Mouse (Mus musculus): ENCODE results near the gene Mmp24. TPM values are rescaled to one million over a fixed set of nuclear protein-coding genes. Genes with fewer than 3 reads are reported as not detected.
"Not testable (repeated sequence)": the region's sequence is repeated elsewhere in the genome, so short reads cannot be mapped to it uniquely, and the experiment has no call there.

Mmp24 gene
- total and polyA plus RNA-seq, 2 experiments from 2014 or later, result 0.04 to 0.38 TPM

DNA sequence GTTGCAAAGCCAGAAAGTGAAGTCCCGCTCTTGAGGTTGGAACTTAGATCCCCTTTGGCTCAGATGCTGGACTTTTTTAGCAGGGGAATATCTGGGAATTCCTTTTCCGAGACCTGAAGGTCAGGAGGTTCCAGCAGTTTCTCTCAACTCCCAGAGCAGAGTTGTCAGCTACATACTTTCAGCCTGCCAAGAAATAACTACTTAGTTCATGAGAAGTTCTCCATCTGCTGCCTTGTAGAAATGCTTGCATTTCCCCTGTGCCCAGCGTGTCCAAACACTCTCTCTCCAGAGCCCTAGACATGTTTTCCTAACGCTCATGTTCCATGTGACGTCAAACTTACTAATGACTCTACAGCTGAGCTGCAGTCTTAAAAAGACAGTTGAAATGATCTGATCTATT lies 40.1 kb upstream of the Mmp24 start:
- H3K9me3 ChIP-seq (replicated peaks; ENCODE audit: control insufficient read depth, low read length), result no peaks in the 10 kb centered on the region

DNA sequence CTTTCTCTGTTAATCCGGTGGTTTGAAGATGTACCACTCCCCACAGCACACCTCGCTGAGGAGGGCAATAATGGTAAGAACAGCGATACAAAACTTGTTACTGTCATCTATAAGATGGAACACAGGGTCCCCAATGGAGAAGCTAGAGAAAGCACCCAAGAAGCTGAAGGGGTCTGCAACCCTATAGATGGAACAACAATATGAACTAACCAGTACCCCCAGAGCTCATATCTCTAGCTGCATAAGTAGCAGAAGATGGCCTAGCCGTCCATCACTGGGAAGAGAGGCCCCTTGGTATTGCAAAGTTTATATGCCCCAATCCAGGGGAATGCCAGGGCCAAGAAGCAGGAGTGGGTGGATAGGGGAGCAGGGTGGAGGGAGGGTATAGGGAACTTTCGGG lies 39.4 kb upstream of the Mmp24 start, which contains the start of gene Gm17581:
TSS of gene Gm17581 (minus strand) at position 101 of the 400 bp plus-strand sequence.
- not testable (repeated sequence) for H3K4me1 ChIP-seq (ENCODE audit: control insufficient read depth, insufficient read depth); H3K36me3 ChIP-seq (replicated peaks; ENCODE audit: control insufficient read depth, insufficient read depth, low read length); H3K9me3 ChIP-seq (replicated peaks; ENCODE audit: control insufficient read depth, low read length); H3K4me3 ChIP-seq (ENCODE audit: low read depth, low read length); H3K9ac ChIP-seq (replicated peaks; ENCODE audit: low read depth, low read length); H3K27me3 ChIP-seq (ENCODE audit: control insufficient read depth, insufficient read depth, low read length); H3K4me2 ChIP-seq (ENCODE audit: low read depth, low read length); ATAC-seq (ENCODE audit: insufficient read depth, low read depth); DNase-seq (ENCODE audit: low spot score); H3K27ac ChIP-seq (ENCODE audit: low read depth)
- 78% methylated on average over 5 of the region's 5 CpGs for WGBS

More for the DNA sequence above, 40.1 kb upstream of the Mmp24 start:
- TF ChIP-seq CTCF (IDR thresholded peaks at IDR 0.05; ENCODE audit: low read depth), result no peak
- TF ChIP-seq EP300 (IDR thresholded peaks at IDR 0.05; ENCODE audit: low read depth), result no peak
- H3K36me3 ChIP-seq (replicated peaks; ENCODE audit: control insufficient read depth, insufficient read depth, low read length), result no peaks in the 10 kb centered on the region
- H3K4me3 ChIP-seq (ENCODE audit: low read depth, low read length), result no peak overlapping the region
- H3K27me3 ChIP-seq (ENCODE audit: control insufficient read depth, insufficient read depth, low read length), result no peaks in the 10 kb centered on the region
- no peak overlapping the region for H3K27ac ChIP-seq (ENCODE audit: low read depth)
- no peak overlapping the region for H3K4me2 ChIP-seq (ENCODE audit: low read depth, low read length)
- H3K9ac ChIP-seq (replicated peaks; ENCODE audit: low read depth, low read length), result no peak overlapping the region
- H3K4me1 ChIP-seq (ENCODE audit: control insufficient read depth, insufficient read depth), result no peaks in the 10 kb centered on the region; the same call in 1 of the 2 replicates
- WGBS, result 51% methylated on average over 5 of the region's 5 CpGs
- DNase-seq (ENCODE audit: low spot score), result peak; percentile 24
- ATAC-seq (ENCODE audit: insufficient read depth, low read depth), result no peak

DNA sequence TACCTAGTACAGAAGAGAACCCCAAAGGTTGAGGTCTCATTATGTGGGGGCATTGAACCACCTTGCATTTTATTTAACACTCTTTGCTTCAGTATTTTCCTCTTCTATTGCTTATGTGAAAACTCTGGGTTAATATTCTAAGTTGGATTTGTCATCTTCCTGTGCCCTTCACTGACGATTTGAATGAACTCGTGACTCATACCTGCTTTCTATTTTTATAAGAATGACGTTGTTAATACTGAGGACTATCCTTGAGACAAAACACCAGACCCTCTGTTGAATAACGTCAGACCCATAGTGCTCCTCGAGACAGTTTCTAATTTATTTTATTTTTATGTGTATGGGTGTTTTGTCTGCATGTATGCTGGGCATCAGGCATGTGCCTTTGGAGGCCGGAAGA lies 38.2 kb upstream of the Mmp24 start:
- Histone ChIP-seq H3K27ac (ENCODE audit: low read depth) (no peak overlapping the region), H3K9me3 (replicated peaks; ENCODE audit: control insufficient read depth, low read length) (no peaks in the 10 kb centered on the region), H3K4me1 (ENCODE audit: control insufficient read depth, insufficient read depth) (no peaks in the 10 kb centered on the region; the same call in 1 of the 2 replicates), H3K4me2 (ENCODE audit: low read depth, low read length) (no peak overlapping the region), H3K9ac (replicated peaks; ENCODE audit: low read depth, low read length) (no peak overlapping the region), H3K27me3 (ENCODE audit: control insufficient read depth, insufficient read depth, low read length) (no peaks in the 10 kb centered on the region), H3K36me3 (replicated peaks; ENCODE audit: control insufficient read depth, insufficient read depth, low read length) (no peaks in the 10 kb centered on the region), H3K4me3 (ENCODE audit: low read depth, low read length) (no peak overlapping the region)
- TF ChIP-seq EP300 (IDR thresholded peaks at IDR 0.05; ENCODE audit: low read depth), result no peak
- TF ChIP-seq CTCF (IDR thresholded peaks at IDR 0.05; ENCODE audit: low read depth), result no peak
- DNase-seq (ENCODE audit: low spot score) (no peak), ATAC-seq (ENCODE audit: insufficient read depth, low read depth) (no peak)
- 35% methylated on average over 6 of the region's 6 CpGs for WGBS

DNA sequence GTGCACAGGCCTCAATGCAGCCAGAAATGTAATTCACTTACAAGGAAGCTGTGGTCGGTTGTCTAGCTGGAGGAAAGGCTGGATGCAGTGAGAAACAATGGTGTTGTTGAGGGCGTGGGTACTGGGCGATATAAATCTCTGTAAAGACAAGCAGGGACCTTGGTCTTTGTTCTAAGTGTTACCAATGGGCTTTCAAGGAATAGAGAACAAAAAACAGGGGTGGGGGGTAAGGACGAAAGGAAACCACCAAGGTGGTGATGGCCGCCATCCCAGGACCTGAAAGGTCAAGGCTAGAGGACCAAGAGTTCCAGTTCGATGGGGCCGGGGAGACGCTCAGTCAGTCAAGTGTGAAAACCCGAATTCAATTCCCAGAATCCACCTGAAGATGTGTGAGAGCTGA lies 37.3 kb upstream of the Mmp24 start:
- Histone ChIP-seq H3K4me3 (ENCODE audit: low read depth, low read length) (no peak overlapping the region), H3K9ac (replicated peaks; ENCODE audit: low read depth, low read length) (no peak overlapping the region), H3K4me1 (ENCODE audit: control insufficient read depth, insufficient read depth) (peaks cover 8% of the 10 kb centered on the region), H3K9me3 (replicated peaks; ENCODE audit: control insufficient read depth, low read length) (no peaks in the 10 kb centered on the region), H3K4me2 (ENCODE audit: low read depth, low read length) (no peak overlapping the region), H3K27ac (ENCODE audit: low read depth) (no peak overlapping the region), H3K36me3 (replicated peaks; ENCODE audit: control insufficient read depth, insufficient read depth, low read length) (no peaks in the 10 kb centered on the region), H3K27me3 (ENCODE audit: control insufficient read depth, insufficient read depth, low read length) (no peaks in the 10 kb centered on the region)
- DNase-seq (ENCODE audit: low spot score) (no peak), ATAC-seq (ENCODE audit: insufficient read depth, low read depth) (no peak)
- 63% methylated on average over 9 of the region's 9 CpGs for WGBS
- TF ChIP-seq CTCF (IDR thresholded peaks at IDR 0.05; ENCODE audit: low read depth), result no peak
- TF ChIP-seq EP300 (IDR thresholded peaks at IDR 0.05; ENCODE audit: low read depth), result no peak

DNA sequence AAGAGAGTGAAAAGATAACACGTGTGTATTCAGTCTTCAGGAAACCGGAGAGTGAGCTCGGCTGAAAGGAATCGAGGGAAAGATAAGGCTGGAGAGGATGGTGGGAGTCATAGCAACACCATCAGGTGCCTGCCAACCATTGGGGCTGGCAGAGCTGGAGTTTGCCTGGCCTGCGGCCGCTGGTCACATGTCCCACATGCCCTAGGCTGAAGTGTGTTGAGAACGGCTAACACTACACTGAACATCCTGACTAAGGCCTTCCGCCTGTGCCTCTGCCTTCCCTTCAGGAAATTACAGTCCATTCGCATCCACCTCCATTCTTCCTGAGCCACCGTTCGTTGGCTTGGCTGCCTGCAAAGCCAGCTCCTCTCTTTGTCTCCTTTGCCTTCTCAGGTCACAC lies 32.9 kb upstream of the Mmp24 start:
- DNase-seq (ENCODE audit: low spot score), result no peak
- H3K4me2 ChIP-seq (ENCODE audit: low read depth, low read length), result no peak overlapping the region
- H3K36me3 ChIP-seq (replicated peaks; ENCODE audit: control insufficient read depth, insufficient read depth, low read length), result no peaks in the 10 kb centered on the region
- H3K9ac ChIP-seq (replicated peaks; ENCODE audit: low read depth, low read length), result no peak overlapping the region
- WGBS, result 24% methylated on average over 11 of the region's 11 CpGs
- H3K4me1 ChIP-seq (ENCODE audit: control insufficient read depth, insufficient read depth), result peaks cover 16% of the 10 kb centered on the region
- no peak overlapping the region for H3K4me3 ChIP-seq (ENCODE audit: low read depth, low read length)
- H3K27ac ChIP-seq (ENCODE audit: low read depth), result 0 out of 2 replicates have a peak overlapping the region, but pooled peaks have one; percentile 12
- no peaks in the 10 kb centered on the region for H3K27me3 ChIP-seq (ENCODE audit: control insufficient read depth, insufficient read depth, low read length)
- H3K9me3 ChIP-seq (replicated peaks; ENCODE audit: control insufficient read depth, low read length), result no peaks in the 10 kb centered on the region
- TF ChIP-seq EP300 (IDR thresholded peaks at IDR 0.05; ENCODE audit: low read depth), result no peak
- no peak for TF ChIP-seq CTCF (IDR thresholded peaks at IDR 0.05; ENCODE audit: low read depth)
- ATAC-seq (ENCODE audit: insufficient read depth, low read depth), result peak; percentile 81

DNA sequence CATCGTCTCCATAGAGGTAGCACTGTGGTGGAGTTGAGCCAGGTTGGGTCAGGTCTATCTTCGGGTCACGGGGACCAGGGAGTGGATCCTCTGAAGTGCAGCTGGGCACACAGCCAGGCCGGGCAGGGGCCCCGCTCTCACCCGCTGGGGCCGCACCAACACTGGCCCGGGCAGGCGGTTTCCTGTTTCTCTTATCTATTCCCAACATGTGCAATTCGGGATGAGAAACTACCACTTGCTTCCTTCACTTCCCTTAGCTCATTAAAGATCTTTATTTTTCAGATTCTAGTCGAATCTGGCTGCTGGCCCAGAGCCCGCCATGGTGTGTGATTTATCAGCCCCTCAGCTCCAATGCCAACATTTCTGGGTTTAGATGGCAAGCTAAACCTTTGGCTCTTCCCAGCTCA lies 32.2 kb upstream of the Mmp24 start:
- 8% methylated on average over 12 of the region's 12 CpGs for WGBS
- peak; percentile 22 for DNase-seq (ENCODE audit: low spot score)

More for the DNA sequence above, 32.2 kb upstream of the Mmp24 start:
- TF ChIP-seq CTCF (IDR thresholded peaks at IDR 0.05; ENCODE audit: low read depth) (no peak), EP300 (IDR thresholded peaks at IDR 0.05; ENCODE audit: low read depth) (0 out of 2 replicates have a peak, but pooled peaks have one; percentile 62)
- 0 out of 2 replicates have a peak overlapping the region, but pooled peaks have one; percentile 5 for H3K27ac ChIP-seq (ENCODE audit: low read depth)
- H3K4me1 ChIP-seq (ENCODE audit: control insufficient read depth, insufficient read depth), result peaks cover 16% of the 10 kb centered on the region
- H3K36me3 ChIP-seq (replicated peaks; ENCODE audit: control insufficient read depth, insufficient read depth, low read length), result no peaks in the 10 kb centered on the region
- H3K9ac ChIP-seq (replicated peaks; ENCODE audit: low read depth, low read length), result no peak overlapping the region
- peak; percentile 84 for ATAC-seq (ENCODE audit: insufficient read depth, low read depth)
- no peak overlapping the region for H3K4me2 ChIP-seq (ENCODE audit: low read depth, low read length)
- no peaks in the 10 kb centered on the region for H3K27me3 ChIP-seq (ENCODE audit: control insufficient read depth, insufficient read depth, low read length)
- H3K9me3 ChIP-seq (replicated peaks; ENCODE audit: control insufficient read depth, low read length), result no peaks in the 10 kb centered on the region
- H3K4me3 ChIP-seq (ENCODE audit: low read depth, low read length), result no peak overlapping the region

Measured in heart, postnatal 0 days (tissue).